Mouse (Mus musculus) G1E (cell line): ENCODE results near the gene Pcgf5. TPM values are rescaled to one million over a fixed set of nuclear protein-coding genes. Genes with fewer than 3 reads are reported as not detected.

ENCODE experiments used
- ATAC-seq: 2 replicates; pipeline ENCODE4 v1.8.0; 2016; ENCODE audit warnings: mild to moderate bottlenecking; ENCODE audit not compliant: insufficient number of reproducible peaks, poor library complexity, low FRiP score, severe bottlenecking; ENCODE audit errors: extremely low read depth
- DNase-seq: peaks from one replicate; pipeline ENCODE4 v3.0.0; 2012; ENCODE audit warnings: low spot score
- H3K27me3 ChIP-seq: 2 replicates; pipeline ENCODE4 v1.6.1; 2012; ENCODE audit warnings: mild to moderate bottlenecking, low read length, inconsistent platforms; ENCODE audit not compliant: insufficient read depth
- H3K36me3 ChIP-seq: replicated peaks from 2 replicates; pipeline ENCODE3; 2012; ENCODE audit warnings: mild to moderate bottlenecking, inconsistent platforms
- H3K4me1 ChIP-seq: 2 replicates; pipeline ENCODE4 v1.6.1; 2012; ENCODE audit warnings: low read depth, low read length, inconsistent platforms, mixed read lengths; ENCODE audit not compliant: insufficient read depth
- H3K4me3 ChIP-seq: 2 replicates; pipeline ENCODE4 v1.5.1; 2012; ENCODE audit warnings: low read depth, mild to moderate bottlenecking, inconsistent platforms, low read length, moderate library complexity, mixed read lengths
- H3K9me3 ChIP-seq: replicated peaks from 2 replicates; pipeline ENCODE4 v1.6.1; 2012; ENCODE audit warnings: inconsistent platforms
- CTCF ChIP-seq: IDR thresholded peaks from 2 replicates; pipeline ENCODE4 v1.5.1; 2012; ENCODE audit warnings: low read depth, low read length, inconsistent platforms, mixed read lengths
- GATA1 ChIP-seq: IDR thresholded peaks from 2 replicates; pipeline ENCODE4 v1.6.1; 2012; ENCODE audit warnings: borderline replicate concordance, low read length, inconsistent platforms, mixed read lengths
- GATA2 ChIP-seq: IDR thresholded peaks from 2 replicates; pipeline ENCODE4 v1.6.1; 2012; ENCODE audit warnings: low read depth, low read length, inconsistent platforms, borderline replicate concordance
- POLR2AphosphoS5 ChIP-seq: IDR thresholded peaks from 2 replicates; pipeline ENCODE4 v1.6.1; 2012; ENCODE audit warnings: low read depth, low read length, inconsistent platforms; ENCODE audit not compliant: insufficient replicate concordance
- TAL1 ChIP-seq: conservative IDR thresholded peaks from 2 replicates; pipeline ENCODE4 v1.6.1; 2012; ENCODE audit warnings: low read depth, low read length, inconsistent platforms, mixed read lengths
- polyA plus RNA-seq: library from polyadenylated mRNA; stranded (reverse); fragments of >175 nt; gene quantifications from 2 replicates; pipeline ENCODE4 v1.2.3, GENCODE M21; 2012
- total RNA-seq, 2 experiments: library from RNA; stranded (forward) in 1 of 2; stranded (reverse) in 1 of 2; fragments of 200-1000 nt in 1 of 2; fragments of >200 nt in 1 of 2; fragmentation: Nextera tagmentation in 1 of 2; gene quantifications; 2 replicates each; pipeline ENCODE4 v1.2.3; 2014 to 2017

The Pcgf5 gene
- total and polyA plus RNA-seq, 3 experiments, result 3.8 to 23.5 (median 21.4) TPM

DNA sequence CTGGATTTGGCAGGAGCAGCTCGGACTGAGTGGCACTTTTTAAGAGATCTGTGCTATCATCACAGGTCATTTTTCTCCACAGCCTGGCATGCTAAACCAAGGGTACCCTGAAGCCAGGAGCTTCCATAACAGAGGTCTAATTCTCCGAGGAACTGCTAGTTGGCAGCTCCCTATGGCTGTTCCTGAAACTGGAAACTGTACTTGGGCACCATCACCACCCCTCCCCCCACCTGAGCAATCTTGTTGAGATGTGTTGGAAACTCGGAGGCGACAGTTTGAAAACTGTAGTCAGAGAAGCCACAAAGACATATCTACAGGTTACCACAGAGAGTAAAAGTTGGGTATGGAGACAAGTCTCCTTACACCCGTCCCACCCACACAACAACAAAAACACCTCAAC lies 129.6 kb downstream of the Pcgf5 start:
- DNase-seq, result no peak

DNA sequence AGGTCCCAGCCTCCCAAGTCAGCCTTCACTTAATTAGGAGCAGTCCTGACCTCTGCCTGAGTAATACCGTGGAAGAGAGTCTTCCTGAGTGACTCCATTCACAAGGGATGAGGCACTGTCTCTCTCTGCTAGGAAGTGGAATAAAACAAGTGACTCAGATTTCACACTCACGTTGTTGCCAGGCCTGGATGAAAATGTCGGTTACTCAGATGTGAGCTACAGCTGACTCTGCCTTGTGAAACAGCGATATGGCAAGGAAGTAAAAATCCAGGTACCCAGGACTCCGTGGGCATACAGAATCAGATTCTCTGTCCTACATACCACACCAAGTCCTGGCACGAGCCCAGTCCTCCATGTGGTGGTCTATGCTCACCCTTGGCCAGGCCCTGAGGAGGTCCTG lies 142.8 kb downstream of the Pcgf5 start:
- H3K27me3 ChIP-seq, result peaks cover 5% of the 10 kb centered on the region; the same call in 1 of the 2 replicates
- H3K9me3 ChIP-seq, result peaks cover 6% of the 10 kb centered on the region
- TF ChIP-seq GATA1 (no peak), GATA2 (no peak), POLR2AphosphoS5 (no peak), CTCF (no peak), TAL1 (no peak)
- no peaks in the 10 kb centered on the region for H3K36me3 ChIP-seq
- no peaks in the 10 kb centered on the region for H3K4me1 ChIP-seq
- H3K4me3 ChIP-seq, result no peak overlapping the region
- ATAC-seq (no peak), DNase-seq (no peak)

More for the DNA sequence above, 129.6 kb downstream of the Pcgf5 start:
- Histone ChIP-seq H3K4me1 (peaks cover 9% of the 10 kb centered on the region; the same call in 1 of the 2 replicates), H3K27me3 (peaks cover 14% of the 10 kb centered on the region; the same call in 1 of the 2 replicates), H3K9me3 (no peaks in the 10 kb centered on the region), H3K36me3 (no peaks in the 10 kb centered on the region), H3K4me3 (no peak overlapping the region)
- no peak for ATAC-seq
- TF ChIP-seq GATA1 (no peak), GATA2 (no peak), TAL1 (no peak), POLR2AphosphoS5 (no peak), CTCF (no peak)

DNA sequence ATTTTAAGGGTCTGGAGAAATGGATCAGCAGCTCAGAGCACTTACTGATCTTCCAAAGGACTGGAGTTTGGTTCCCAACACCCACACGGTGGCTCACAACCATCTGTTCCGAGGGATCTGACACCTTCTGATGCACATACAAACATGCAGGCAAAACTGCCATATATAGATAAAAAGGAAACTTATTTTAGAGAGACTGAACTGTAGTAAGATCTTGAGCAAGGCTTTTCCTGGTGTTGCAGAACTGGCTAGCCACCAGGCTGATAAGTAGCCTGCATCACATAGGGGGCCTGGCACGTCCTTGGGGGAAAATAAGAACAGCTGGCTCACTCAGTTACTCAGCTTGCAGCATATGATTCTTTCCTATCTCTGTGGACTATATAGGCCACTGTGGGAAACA lies 147.4 kb downstream of the Pcgf5 start:
- Histone ChIP-seq H3K9me3 (no peaks in the 10 kb centered on the region), H3K36me3 (no peaks in the 10 kb centered on the region), H3K4me1 (no peaks in the 10 kb centered on the region), H3K27me3 (peaks cover 22% of the 10 kb centered on the region), H3K4me3 (no peak overlapping the region)
- ATAC-seq (no peak), DNase-seq (no peak)
- TF ChIP-seq POLR2AphosphoS5 (no peak), CTCF (no peak), TAL1 (no peak), GATA2 (no peak), GATA1 (no peak)

DNA sequence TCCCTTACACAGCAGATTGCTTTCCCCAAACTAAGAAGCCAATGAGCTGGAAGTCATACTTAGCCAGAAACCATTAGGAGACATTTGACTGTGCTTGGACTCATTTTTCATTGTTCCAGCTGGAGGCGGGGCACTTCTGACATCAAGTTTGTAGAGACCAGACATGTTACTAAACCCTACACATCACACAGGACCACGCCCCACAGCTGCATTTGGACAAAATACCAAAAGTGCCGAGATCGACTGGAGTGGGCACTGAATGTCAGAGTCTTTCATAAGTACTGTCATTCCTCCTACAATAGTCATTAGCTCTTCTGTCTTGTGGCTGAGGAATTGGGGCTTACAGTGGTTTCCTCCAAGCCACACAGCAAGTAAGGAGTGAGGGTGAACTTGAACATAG lies 148.4 kb downstream of the Pcgf5 start:
- Histone ChIP-seq H3K27me3 (peaks cover 18% of the 10 kb centered on the region), H3K4me3 (no peak overlapping the region), H3K4me1 (no peaks in the 10 kb centered on the region), H3K9me3 (no peaks in the 10 kb centered on the region), H3K36me3 (no peaks in the 10 kb centered on the region)
- no peak for ATAC-seq
- TF ChIP-seq POLR2AphosphoS5, result no peak
- TF ChIP-seq GATA2, result no peak
- TF ChIP-seq CTCF, result no peak
- TF ChIP-seq TAL1, result no peak
- DNase-seq, result no peak

DNA sequence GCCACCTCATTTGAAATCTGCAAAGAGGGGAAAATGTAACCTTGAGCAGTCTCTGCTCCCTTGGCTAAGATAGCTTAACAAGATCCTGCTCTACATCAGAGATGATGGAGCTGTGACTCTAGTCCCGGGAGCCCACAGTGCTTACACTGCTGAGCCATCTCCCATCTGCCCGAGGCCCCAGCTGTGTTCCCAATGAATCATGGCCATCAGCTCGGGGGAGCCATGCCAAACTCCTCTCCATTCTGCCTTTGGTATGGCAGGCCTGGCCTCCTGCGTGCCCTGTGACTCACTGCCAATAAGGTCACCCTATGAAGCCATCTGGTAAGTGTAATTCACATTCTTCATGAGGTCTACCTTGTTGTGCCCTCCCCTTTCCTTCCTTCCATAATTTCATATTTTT lies 149.0 kb downstream of the Pcgf5 start:
- TF ChIP-seq CTCF (no peak), GATA1 (no peak), TAL1 (no peak), GATA2 (no peak), POLR2AphosphoS5 (no peak)
- no peaks in the 10 kb centered on the region for H3K9me3 ChIP-seq
- H3K27me3 ChIP-seq, result peaks cover 18% of the 10 kb centered on the region
- H3K36me3 ChIP-seq, result no peaks in the 10 kb centered on the region
- H3K4me1 ChIP-seq, result no peaks in the 10 kb centered on the region
- no peak for DNase-seq
- ATAC-seq, result no peak
- H3K4me3 ChIP-seq, result no peak overlapping the region

DNA sequence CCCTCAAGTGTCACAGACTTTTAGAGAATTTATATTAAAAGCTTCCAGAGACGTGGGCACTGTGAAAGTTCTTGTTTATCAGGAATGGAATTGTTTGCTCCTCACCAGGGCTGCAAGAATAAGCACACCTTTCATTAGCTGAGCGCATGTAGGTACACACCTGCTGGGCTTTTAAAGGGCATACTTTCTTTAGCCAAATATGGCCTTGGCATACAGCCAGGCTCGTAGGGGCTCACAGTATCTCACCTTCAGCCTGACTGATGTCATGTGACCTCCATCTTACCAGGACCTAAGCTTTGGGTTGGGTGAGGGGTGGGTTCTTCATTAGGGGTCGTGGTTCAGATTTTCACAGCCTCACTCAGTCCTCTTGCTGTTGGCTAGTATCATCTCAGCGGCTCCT lies 149.6 kb downstream of the Pcgf5 start:
- Histone ChIP-seq H3K36me3 (no peaks in the 10 kb centered on the region), H3K4me3 (no peak overlapping the region), H3K27me3 (peaks cover 18% of the 10 kb centered on the region), H3K9me3 (no peaks in the 10 kb centered on the region), H3K4me1 (no peaks in the 10 kb centered on the region)
- DNase-seq, result no peak
- TF ChIP-seq GATA1, result no peak
- no peak for TF ChIP-seq CTCF
- no peak for TF ChIP-seq POLR2AphosphoS5
- TF ChIP-seq TAL1, result no peak
- no peak for TF ChIP-seq GATA2
- no peak for ATAC-seq

DNA sequence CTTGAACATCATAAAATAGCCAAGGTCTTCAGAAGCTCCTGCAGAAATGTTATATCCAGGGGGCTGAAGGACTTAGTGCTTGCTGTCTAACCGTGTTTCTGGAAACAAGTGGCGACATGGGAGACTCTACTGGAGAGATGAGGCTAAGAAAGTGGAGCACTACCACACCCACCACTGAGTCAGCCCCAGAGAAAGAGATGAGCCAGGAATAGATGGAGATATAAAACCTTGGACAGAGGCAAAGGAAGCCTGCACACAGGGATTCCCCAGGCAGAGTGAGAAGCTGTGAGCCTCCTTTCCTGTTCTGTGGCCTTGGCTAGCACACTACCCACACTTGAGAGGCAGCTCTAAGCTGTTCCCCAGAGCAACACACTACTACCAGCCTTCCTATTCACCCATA lies 156.6 kb downstream of the Pcgf5 start:
- H3K4me3 ChIP-seq, result no peak overlapping the region
- H3K36me3 ChIP-seq, result no peaks in the 10 kb centered on the region
- H3K4me1 ChIP-seq, result no peaks in the 10 kb centered on the region
- TF ChIP-seq GATA1, result no peak
- TF ChIP-seq CTCF, result no peak
- TF ChIP-seq GATA2, result no peak
- TF ChIP-seq POLR2AphosphoS5, result no peak
- TF ChIP-seq TAL1, result no peak
- H3K27me3 ChIP-seq, result peaks cover 14% of the 10 kb centered on the region
- DNase-seq (no peak), ATAC-seq (no peak)
- no peaks in the 10 kb centered on the region for H3K9me3 ChIP-seq

Other genes with a start within 250 kb of the Pcgf5 start
- not detected in 2 replicates for gene Ankrd1, start 228.2 kb upstream of the Pcgf5 start, total RNA-seq (2014; fragmentation: Nextera tagmentation)
- gene Ankrd1, start 228.2 kb upstream of the Pcgf5 start, total RNA-seq (2017), result 0.22 TPM in 1 of 2 replicates, not detected in the other
- not detected in 2 replicates for gene Ankrd1, start 228.2 kb upstream of the Pcgf5 start, polyA plus RNA-seq
- gene Hectd2, start 206.3 kb downstream of the Pcgf5 start, total RNA-seq (2014; fragmentation: Nextera tagmentation), result 0.75 TPM in 1 of 2 replicates, not detected in the other
- gene Hectd2, start 206.3 kb downstream of the Pcgf5 start, total RNA-seq (2017), result 0.33 and 0.52 TPM in 2 replicates
- 0.05 and 0.06 TPM in 2 replicates for gene Hectd2, start 206.3 kb downstream of the Pcgf5 start, polyA plus RNA-seq